Mouse (Mus musculus): ENCODE measurements around the gene Ifnar2. TPM values are rescaled to one million over a fixed set of nuclear protein-coding genes. Genes with fewer than 3 reads are reported as not detected.
"Not testable (repeated sequence)": the region's sequence is repeated elsewhere in the genome, so short reads cannot be mapped to it uniquely, and the experiment has no call there.

Ifnar2 gene
- polyA plus RNA-seq, 1 experiment from 2014 or later = 51.2 TPM

DNA sequence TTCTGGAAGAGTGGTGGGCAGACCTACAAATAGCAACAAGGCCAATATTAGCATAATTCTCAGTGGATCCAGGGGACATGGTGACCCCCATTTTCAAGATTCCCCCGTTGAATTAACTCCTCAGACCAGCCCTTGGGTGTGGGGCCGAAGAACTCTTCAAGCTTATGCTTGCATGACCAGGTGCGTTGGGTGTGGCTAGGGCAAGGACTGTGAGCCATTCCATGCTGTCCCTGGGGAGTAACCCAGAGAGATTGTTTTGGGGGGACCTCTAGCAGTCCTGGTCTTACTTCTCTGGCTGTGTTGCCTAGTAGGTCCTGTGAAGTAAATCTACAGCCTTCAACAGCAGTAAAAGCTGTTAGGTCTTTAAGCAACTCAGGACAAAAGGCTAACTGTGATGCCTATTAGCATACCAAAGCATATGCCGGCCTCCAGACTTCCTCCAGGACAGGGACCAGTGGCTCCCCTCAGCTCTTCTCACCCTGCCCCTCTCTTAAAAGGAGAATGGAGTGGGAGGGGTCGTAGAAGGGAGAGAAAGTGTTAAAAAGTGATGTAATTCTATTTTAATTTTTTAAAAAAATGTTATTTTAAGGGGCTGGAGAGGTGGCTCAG, 60.2 kb downstream of the Ifnar2 start:
- H3K27ac ChIP-seq (replicated peaks) = no peak overlapping the region; the same call in 1 of the 2 replicates
- 0 out of 2 replicates have a peak, but pooled peaks cover 6% of the 10 kb centered on the region for H3K9me3 ChIP-seq
- H3K9ac ChIP-seq = no peak overlapping the region
- no peaks in the 10 kb centered on the region for H3K27me3 ChIP-seq (replicated peaks)
- H3K4me2 ChIP-seq = no peak overlapping the region
- no peak for ATAC-seq (ENCODE audit: extremely low read depth, insufficient number of reproducible peaks, low FRiP score, low TSS enrichment)
- H3K4me3 ChIP-seq = no peak overlapping the region
- 48% methylated on average over 5 of the region's 5 CpGs for WGBS
- H3K4me1 ChIP-seq = peaks cover 28% of the 10 kb centered on the region
- H3K36me3 ChIP-seq = 0 out of 2 replicates have a peak, but pooled peaks cover 1% of the 10 kb centered on the region

DNA sequence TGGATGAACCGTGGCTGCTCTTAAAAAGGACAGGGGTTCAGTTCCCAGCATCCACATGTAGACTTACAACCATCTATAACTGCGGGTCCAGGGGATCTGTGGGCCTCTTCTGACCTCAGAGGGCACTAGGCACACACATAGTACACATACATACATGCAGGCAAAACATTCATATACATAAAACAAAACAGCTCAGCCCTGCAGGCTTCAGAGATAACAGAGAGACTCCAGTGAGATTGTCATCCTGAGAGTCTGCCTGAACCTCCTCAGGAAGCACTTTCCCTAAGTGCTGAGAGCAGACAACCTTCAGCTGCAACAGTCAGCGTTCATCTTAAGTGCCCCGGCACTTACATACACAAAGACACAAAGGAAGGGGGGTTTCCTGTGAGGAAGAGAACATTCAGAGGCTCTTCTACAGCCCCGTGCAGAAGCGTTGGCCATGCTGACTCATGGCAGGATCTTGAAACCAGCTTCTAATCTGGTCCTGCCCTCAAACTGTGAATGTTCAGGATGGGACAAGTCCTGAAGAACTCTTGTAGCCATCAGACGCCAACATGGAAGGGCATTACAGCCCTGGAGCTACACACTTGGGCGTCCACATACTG, 60.8 kb downstream of the Ifnar2 start:
- no peaks in the 10 kb centered on the region for H3K36me3 ChIP-seq
- H3K27me3 ChIP-seq (replicated peaks) = no peaks in the 10 kb centered on the region
- no peak for ATAC-seq (ENCODE audit: extremely low read depth, insufficient number of reproducible peaks, low FRiP score, low TSS enrichment)
- H3K27ac ChIP-seq (replicated peaks) = peak overlapping the region; percentile 15; the same call in 1 of the 2 replicates
- H3K9me3 ChIP-seq = 0 out of 2 replicates have a peak, but pooled peaks cover 6% of the 10 kb centered on the region
- no peak overlapping the region for H3K9ac ChIP-seq
- peaks cover 28% of the 10 kb centered on the region for H3K4me1 ChIP-seq
- H3K4me2 ChIP-seq = no peak overlapping the region
- WGBS = 35% methylated on average over 8 of the region's 8 CpGs
- no peak overlapping the region for H3K4me3 ChIP-seq

DNA sequence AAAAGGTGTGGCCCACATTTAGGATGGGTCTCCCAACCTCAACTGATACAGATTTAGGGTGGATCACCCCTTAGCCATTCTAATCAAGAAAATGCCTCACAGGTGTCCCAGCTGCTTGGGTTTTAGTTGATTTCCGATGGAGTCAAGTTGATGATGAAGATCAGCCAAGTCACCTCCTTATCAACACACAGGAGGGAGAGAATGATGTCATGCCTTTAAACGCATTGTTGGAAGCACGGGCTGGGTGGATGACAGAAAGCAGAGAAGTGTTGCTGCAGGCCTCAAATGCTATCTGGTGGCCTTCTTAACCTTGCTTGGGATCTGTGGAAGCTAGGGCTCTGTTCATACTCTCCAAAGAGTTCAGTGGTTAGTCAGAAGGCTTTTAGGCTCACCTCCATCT, 61.5 kb downstream of the Ifnar2 start:
- Histone ChIP-seq H3K27ac (replicated peaks) (no peak overlapping the region), H3K4me3 (no peak overlapping the region)
- no peak for ATAC-seq (ENCODE audit: extremely low read depth, insufficient number of reproducible peaks, low FRiP score, low TSS enrichment)

DNA sequence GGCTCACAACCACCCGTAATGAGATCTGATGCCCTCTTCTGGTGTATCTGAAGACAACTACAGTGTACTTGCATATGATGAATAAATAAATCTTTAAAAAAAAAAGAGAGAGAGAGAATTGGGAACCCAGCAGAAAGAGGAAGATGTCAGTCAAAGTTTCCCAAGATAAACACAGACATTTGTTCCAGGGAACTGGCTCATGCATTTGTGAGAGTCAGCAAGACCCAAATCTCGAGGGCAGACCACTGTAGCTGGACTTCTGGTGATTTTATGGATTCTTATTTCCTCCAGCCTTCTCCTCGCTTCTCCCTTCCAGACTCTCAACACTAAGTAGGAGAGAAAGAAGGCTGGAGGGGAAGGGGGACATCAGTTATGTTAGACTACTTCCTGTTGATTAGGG, 65.5 kb downstream of the Ifnar2 start:
- H3K9me3 ChIP-seq = no peaks in the 10 kb centered on the region; the same call in 1 of the 2 replicates

More for the DNA sequence above, 61.5 kb downstream of the Ifnar2 start:
- no peaks in the 10 kb centered on the region for H3K36me3 ChIP-seq
- peaks cover 28% of the 10 kb centered on the region for H3K4me1 ChIP-seq
- H3K9me3 ChIP-seq = peaks cover under 1% of the 10 kb centered on the region; the same call in 1 of the 2 replicates
- WGBS = 29% methylated on average over 3 of the region's 3 CpGs
- H3K9ac ChIP-seq = no peak overlapping the region
- H3K4me2 ChIP-seq = no peak overlapping the region
- no peaks in the 10 kb centered on the region for H3K27me3 ChIP-seq (replicated peaks)

DNA sequence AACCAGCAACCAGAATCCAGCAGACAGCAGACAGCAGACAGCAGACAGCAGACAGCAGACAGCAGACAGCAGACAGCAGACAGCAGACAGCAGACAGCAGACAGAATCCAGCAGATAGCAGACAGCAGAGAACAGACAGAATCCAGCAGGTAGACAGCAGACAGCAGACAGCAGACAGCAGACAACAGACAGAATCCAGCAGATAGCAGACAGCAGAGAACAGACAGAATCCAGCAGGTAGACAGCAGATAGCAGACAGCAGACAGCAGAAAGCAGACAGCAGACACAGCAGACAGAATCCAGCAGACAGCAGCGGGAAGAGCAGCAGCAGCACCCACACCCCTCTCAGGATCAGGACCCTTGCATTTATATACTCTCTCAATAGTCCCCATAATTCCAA, 66.0 kb downstream of the Ifnar2 start:
- not testable (repeated sequence) for H3K9me3 ChIP-seq; H3K36me3 ChIP-seq; H3K4me3 ChIP-seq; ATAC-seq (ENCODE audit: extremely low read depth, insufficient number of reproducible peaks, low FRiP score, low TSS enrichment); H3K27me3 ChIP-seq (replicated peaks); H3K4me2 ChIP-seq; H3K9ac ChIP-seq; H3K27ac ChIP-seq (replicated peaks)
- 65% methylated on average over 1 of the region's 1 CpGs for WGBS
- H3K4me1 ChIP-seq = peaks cover 33% of the 10 kb centered on the region

More for the DNA sequence above, 65.5 kb downstream of the Ifnar2 start:
- no peak for ATAC-seq (ENCODE audit: extremely low read depth, insufficient number of reproducible peaks, low FRiP score, low TSS enrichment)
- H3K4me2 ChIP-seq = no peak overlapping the region
- no peak overlapping the region for H3K4me3 ChIP-seq
- H3K27ac ChIP-seq (replicated peaks) = no peak overlapping the region
- H3K4me1 ChIP-seq = peaks cover 38% of the 10 kb centered on the region
- H3K27me3 ChIP-seq (replicated peaks) = no peaks in the 10 kb centered on the region
- no peaks in the 10 kb centered on the region for H3K36me3 ChIP-seq
- H3K9ac ChIP-seq = no peak overlapping the region
- WGBS = 68% methylated on average over 3 of the region's 3 CpGs

DNA sequence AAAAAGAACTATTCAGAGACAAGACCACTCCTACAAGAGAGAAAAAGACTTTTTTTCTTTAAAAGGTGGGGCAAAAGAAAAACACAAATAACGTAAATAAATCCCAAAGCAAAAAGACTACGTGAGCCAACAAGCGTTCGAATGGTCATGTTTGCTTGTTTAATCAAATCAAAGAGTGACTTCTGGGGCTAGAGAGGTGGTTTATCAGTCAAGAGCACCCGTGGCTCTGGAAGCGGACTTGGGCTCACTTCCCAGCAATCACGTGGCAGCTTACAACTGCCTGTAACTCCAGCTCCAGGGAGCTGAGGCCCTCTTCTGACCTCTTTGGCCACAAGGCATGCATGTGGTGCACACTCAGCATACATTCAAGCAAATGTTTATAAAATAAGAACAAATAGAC, 68.8 kb downstream of the Ifnar2 start:
- 27% methylated on average over 7 of the region's 7 CpGs for WGBS
- Histone ChIP-seq H3K9ac (no peak overlapping the region), H3K9me3 (no peaks in the 10 kb centered on the region; the same call in 1 of the 2 replicates), H3K4me2 (peak overlapping the region; percentile 5), H3K27me3 (replicated peaks) (no peaks in the 10 kb centered on the region), H3K36me3 (no peaks in the 10 kb centered on the region), H3K27ac (replicated peaks) (peak overlapping the region; percentile 67), H3K4me3 (no peak overlapping the region), H3K4me1 (peaks cover 23% of the 10 kb centered on the region)
- peak; percentile 78 for ATAC-seq (ENCODE audit: extremely low read depth, insufficient number of reproducible peaks, low FRiP score, low TSS enrichment)

DNA sequence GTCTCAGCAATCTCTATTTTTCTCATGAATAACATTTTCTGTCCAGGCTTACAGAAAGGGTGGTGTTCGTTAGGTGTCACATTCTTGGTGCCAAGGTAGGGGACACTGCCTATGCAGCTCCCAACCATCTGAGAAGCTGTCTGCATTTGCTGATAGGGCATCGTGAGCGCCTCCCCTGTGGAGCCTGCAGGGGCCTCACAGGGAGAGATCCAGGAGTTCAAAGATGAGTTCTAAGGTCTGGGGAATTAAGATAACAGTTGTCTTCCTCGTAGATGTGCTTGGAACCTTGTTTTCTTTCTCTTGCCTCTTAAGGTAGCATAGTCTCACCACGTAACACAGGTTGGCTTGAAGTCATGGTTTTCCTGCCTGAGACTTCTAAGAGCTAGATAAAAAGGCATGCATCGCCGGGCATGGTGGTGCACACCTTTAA, 69.2 kb downstream of the Ifnar2 start:
- no peak overlapping the region for H3K4me3 ChIP-seq
- peak; percentile 77 for ATAC-seq (ENCODE audit: extremely low read depth, insufficient number of reproducible peaks, low FRiP score, low TSS enrichment)
- no peaks in the 10 kb centered on the region for H3K36me3 ChIP-seq
- H3K4me2 ChIP-seq = no peak overlapping the region
- peak overlapping the region; percentile 67; the same call in 1 of the 2 replicates for H3K27ac ChIP-seq (replicated peaks)
- H3K4me1 ChIP-seq = peaks cover 23% of the 10 kb centered on the region
- peak overlapping the region; percentile 44; the same call in 1 of the 2 replicates for H3K9ac ChIP-seq
- WGBS = 53% methylated on average over 7 of the region's 7 CpGs
- H3K27me3 ChIP-seq (replicated peaks) = no peaks in the 10 kb centered on the region
- no peaks in the 10 kb centered on the region; the same call in 1 of the 2 replicates for H3K9me3 ChIP-seq

DNA sequence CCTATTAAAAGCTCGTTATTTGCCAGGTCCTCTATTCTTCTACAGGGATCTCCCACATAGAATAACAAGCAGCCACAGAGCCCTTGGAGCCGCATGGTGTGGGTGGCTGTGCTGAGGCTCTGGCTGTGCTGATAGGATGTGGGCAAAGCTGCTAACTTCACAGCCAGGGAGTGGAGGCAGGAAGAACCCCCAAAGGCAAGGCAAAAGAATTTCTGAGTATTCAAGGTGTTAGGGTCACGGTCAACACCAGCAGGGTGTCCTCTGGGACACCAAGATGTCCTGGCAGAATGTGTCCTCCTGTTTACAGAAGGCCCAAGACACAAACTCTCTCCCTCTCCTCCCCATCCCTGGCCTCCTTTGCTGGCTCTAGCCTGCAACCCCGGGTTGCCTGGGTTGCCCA, 69.9 kb downstream of the Ifnar2 start:
- Histone ChIP-seq H3K9me3 (no peaks in the 10 kb centered on the region; the same call in 1 of the 2 replicates), H3K36me3 (no peaks in the 10 kb centered on the region), H3K27me3 (replicated peaks) (no peaks in the 10 kb centered on the region), H3K4me3 (no peak overlapping the region), H3K4me1 (peaks cover 30% of the 10 kb centered on the region), H3K4me2 (no peak overlapping the region), H3K27ac (replicated peaks) (peak overlapping the region; percentile 53), H3K9ac (no peak overlapping the region)
- ATAC-seq (ENCODE audit: extremely low read depth, insufficient number of reproducible peaks, low FRiP score, low TSS enrichment) = no peak
- 53% methylated on average over 4 of the region's 4 CpGs for WGBS

DNA sequence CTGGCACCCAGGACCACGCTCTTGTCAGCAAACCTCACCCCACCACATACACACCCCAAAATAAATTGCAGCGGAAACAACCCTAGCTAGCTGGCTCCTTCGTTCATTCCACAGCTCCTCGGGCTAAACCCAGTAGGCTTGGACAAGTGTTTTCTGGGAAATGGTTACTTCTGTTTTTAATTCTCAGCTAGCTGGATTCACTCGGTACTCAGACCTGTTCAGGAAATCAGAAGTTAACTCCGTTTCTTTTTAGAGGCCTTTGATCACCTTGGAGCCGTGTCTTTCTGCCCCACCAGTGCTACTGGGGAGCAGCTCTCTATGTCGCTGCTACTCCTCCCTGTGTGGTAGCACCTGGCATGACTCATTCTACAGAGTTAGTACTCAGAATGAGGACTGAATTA, 70.6 kb downstream of the Ifnar2 start:
- 80% methylated on average over 8 of the region's 8 CpGs for WGBS
- H3K4me1 ChIP-seq = peaks cover 35% of the 10 kb centered on the region
- H3K27me3 ChIP-seq (replicated peaks) = no peaks in the 10 kb centered on the region
- H3K36me3 ChIP-seq = no peaks in the 10 kb centered on the region
- no peaks in the 10 kb centered on the region; the same call in 1 of the 2 replicates for H3K9me3 ChIP-seq
- no peak overlapping the region; the same call in 1 of the 2 replicates for H3K27ac ChIP-seq (replicated peaks)
- no peak for ATAC-seq (ENCODE audit: extremely low read depth, insufficient number of reproducible peaks, low FRiP score, low TSS enrichment)
- no peak overlapping the region for H3K4me3 ChIP-seq
- no peak overlapping the region for H3K9ac ChIP-seq
- H3K4me2 ChIP-seq = no peak overlapping the region

DNA sequence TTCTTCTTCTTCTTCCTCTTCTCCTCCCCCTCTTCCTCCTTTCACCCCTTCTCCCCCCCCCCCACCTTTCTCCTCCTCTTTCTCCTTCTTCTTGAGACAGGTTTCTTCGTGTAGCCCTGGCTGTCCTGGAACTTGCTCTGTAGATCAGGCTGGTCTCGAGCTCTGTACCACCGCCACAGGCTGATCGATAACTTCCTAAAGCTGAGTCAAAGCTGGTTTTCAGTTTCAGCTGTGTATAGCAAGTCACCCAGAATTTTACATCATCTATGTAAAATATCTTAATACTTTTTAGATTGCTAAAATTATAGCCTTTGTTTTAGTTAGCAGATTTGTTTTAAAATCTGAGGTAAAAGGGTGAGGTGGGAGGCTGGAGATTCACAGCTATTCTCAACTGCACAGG, 72.3 kb downstream of the Ifnar2 start:
- WGBS = 88% methylated on average over 4 of the region's 4 CpGs
- no peak overlapping the region for H3K4me3 ChIP-seq
- H3K27ac ChIP-seq (replicated peaks) = no peak overlapping the region
- ATAC-seq (ENCODE audit: extremely low read depth, insufficient number of reproducible peaks, low FRiP score, low TSS enrichment) = no peak
- no peak overlapping the region for H3K4me2 ChIP-seq
- no peak overlapping the region for H3K9ac ChIP-seq
- peaks cover 30% of the 10 kb centered on the region for H3K4me1 ChIP-seq
- H3K27me3 ChIP-seq (replicated peaks) = no peaks in the 10 kb centered on the region
- no peaks in the 10 kb centered on the region for H3K9me3 ChIP-seq
- no peaks in the 10 kb centered on the region for H3K36me3 ChIP-seq

DNA sequence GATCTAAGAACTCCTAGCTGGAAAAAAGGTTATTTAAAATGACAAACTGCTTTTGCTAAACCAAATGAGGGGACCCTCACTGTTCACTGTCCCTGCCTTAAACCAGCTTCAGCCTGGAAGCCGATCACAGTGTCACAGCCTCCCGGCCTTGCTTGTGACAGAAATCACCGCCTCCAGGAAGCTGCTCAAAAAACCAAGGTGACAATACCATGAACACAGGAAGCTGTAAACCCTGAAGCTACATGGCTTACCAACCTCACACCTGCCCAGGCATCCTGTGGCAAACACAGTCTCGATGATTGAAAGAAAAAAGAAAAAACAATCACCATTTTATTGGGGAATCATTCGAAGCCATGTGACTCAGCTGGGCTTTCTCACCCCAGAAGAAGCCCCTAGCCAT, 73.0 kb downstream of the Ifnar2 start:
- H3K27ac ChIP-seq (replicated peaks) = no peak overlapping the region
- H3K36me3 ChIP-seq = no peaks in the 10 kb centered on the region
- H3K4me3 ChIP-seq = no peak overlapping the region
- ATAC-seq (ENCODE audit: extremely low read depth, insufficient number of reproducible peaks, low FRiP score, low TSS enrichment) = no peak
- no peak overlapping the region for H3K4me2 ChIP-seq
- H3K9me3 ChIP-seq = no peaks in the 10 kb centered on the region
- 74% methylated on average over 5 of the region's 5 CpGs for WGBS
- H3K27me3 ChIP-seq (replicated peaks) = no peaks in the 10 kb centered on the region
- H3K9ac ChIP-seq = no peak overlapping the region
- peaks cover 28% of the 10 kb centered on the region for H3K4me1 ChIP-seq
